Mouse (Mus musculus): ENCODE measurements around the gene Epb41l3. TPM values are rescaled to one million over a fixed set of nuclear protein-coding genes. Genes with fewer than 3 reads are reported as not detected.

Epb41l3 gene
- total RNA-seq (2021): 12.0 and 16.3 TPM in 2 replicates
- long read RNA-seq, partial matches to known transcripts: 1 of 11 reads
- long read RNA-seq, other reads (novel, unspliced or antisense): 8 of 11 reads

DNA sequence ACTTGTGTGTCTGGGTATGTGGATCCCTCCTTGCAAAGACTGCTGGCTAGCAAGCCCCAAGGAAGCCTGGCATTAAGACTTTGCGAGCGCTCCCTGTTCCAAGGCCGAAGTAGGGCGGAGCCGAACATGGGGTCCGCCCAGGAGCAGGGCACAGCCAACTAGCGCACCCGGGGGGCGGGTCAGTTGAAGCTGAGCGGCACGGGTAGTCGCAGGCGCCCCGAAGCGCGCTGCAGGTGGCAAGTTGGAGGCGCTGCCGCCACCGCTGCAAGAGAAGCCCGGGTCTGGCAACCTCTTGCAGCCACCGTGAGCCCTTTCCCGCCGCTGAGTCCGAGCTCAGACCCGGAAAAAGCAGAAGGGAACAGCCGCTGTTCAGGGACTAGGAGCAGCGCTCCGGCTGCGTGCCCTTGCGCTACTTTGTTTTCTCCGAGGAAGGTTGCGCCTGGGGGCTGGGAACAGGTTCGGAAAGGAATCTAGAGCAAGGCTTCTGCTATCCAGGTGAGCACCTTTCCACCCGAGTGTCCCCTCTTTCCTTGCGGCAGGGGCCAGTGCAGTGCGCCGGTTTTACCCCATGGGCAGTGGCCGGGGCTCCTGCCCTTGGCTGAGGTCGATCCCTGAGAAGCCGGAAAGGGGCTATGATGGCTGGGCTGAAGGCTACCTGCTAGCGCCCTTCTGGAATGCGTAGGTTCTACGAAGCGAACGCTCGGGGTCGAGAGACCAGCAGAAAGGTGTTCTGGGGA lies at the start of gene Epb41l3:
TSS of gene Epb41l3 (plus strand) at position 183 of the 737 bp plus-strand sequence.
- DNase-seq: peak; percentile 84

DNA sequence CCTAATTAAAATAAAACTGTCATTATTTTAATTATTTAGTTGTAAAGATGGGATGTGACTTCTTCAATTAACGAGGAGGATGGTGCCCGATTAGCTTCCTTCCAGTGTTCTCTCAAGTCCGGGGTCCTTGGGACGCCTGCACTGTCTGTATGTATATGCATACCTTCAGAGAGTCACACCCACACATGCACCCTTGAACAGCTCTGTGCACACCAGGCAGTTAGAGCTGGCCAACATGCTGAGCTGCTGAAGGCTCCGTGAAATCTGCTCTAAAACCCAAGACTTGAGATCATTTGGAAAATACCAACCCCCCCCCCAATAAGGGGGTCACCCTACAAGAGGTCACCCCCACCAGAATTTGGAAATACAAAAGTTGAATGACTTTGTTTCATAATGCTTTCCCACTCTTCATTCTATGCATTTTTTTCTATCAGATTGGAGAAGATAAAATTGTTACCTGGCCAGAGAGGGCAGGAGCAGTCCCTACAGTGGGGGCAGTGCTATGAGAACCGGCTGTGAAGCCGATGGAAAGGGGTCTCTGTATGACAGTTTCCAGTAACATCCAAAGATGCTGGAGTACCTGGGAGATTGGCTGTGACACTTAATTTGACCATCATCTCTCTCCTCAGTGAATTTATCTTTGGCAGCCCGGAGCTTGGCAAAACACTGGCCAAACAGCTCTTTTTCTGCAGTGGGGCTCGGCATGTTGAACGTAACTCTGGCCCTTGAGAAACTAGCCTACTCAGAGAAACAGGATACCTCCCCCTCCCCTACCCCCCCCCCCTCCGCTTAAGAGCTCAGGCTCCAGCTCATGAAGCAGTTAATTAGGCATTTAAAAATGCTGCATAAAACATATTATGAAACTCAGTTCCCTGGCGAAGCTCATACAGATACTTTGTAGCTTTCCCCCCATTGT lies 36.5 kb upstream of the Epb41l3 start:
- no peak for DNase-seq

DNA sequence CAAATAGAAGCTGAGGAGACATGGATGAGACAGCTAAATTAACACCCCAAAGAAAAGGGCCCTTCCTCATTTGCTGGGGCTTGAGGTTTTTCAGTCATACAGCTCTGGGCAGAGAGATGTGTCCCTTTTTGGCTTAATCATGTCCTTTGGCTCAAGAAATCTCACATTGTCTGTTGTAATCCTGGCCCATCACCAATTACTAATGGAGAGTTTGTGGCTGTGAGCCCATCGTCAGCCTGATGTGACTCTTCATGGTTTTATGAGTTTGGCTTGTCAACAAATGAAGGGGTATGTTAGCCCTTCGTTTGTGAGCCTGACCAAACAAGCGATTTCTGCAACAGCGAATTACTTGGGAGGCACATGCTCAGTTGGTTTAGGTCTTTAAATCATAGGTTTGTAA lies 34.0 kb upstream of the Epb41l3 start:
- no peak for DNase-seq

DNA sequence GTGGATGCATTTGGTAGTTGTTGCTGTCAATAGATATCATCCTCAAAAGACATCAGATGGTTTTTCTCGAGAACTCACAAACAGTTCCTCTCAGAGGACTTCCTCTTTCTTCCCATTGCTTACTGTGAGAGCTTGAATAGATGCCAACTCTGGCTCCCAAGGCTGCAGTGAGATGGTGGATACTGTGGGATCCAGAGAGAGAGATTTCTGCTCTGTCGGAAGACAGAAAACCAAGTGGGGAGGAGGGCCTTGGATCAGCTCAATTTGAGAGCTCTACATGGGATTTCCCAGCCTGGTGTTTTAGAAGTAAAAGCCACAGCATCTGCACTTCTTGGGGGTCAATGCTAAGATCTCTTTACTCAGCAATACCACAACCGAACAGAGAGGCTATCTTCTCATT lies 26.7 kb upstream of the Epb41l3 start:
- DNase-seq: no peak

DNA sequence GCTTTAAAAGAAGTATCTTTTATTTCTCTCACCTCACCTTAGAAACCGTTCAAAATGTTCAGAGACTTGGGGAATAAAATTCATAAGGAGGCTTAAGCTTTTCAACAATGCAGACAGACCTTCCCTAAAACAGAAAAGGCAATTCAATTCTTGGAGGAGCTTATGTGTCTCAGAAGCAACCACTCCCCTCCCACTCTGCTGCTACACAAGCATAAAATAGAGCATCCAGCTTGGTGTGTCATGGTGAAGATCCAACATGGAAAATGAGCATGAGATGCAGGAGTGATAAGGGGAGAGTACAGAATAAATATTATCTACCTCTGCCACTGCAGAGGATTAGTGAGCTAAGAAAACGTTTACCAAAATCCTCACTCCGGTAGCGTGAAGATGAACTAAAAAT lies 21.5 kb upstream of the Epb41l3 start:
- no peak for DNase-seq

DNA sequence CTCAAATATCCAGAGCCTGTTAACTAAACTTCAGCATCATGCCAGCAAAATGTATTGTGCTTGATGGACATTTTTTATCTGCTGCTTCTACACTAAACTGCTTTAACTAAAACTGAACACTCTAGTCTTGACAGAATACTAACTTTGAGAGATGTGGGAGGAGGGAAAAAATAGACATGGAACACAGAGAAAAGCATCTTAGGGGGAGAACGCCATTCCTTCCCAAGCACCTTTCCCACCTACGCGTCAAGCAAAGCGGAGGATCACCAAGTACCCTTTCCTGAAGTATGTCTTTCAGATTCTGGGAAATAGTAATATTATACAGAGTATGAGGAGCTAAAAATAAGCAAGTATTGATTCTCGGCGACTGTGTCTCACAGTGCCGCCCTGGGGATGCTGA lies 15.7 kb upstream of the Epb41l3 start:
- DNase-seq: no peak

DNA sequence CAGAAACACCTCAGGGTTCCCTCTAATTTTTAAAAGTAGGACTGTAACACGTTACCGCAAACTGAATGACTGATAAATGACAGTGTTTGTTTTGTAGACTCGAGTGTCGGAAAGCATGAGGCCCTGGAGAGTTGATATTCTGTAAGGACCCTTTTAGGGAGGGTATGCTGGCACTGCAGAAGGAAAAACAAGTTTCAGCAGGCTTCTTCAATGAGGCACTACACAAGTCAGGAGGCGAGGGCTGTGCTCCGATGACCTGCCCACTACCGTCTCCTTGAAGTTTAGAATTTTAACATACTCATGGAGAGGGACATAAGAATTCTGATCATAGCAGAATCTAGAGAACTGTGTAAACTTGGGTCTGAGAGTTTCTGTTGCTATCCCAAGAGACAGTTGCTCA lies 15.1 kb upstream of the Epb41l3 start:
- no peak for DNase-seq

DNA sequence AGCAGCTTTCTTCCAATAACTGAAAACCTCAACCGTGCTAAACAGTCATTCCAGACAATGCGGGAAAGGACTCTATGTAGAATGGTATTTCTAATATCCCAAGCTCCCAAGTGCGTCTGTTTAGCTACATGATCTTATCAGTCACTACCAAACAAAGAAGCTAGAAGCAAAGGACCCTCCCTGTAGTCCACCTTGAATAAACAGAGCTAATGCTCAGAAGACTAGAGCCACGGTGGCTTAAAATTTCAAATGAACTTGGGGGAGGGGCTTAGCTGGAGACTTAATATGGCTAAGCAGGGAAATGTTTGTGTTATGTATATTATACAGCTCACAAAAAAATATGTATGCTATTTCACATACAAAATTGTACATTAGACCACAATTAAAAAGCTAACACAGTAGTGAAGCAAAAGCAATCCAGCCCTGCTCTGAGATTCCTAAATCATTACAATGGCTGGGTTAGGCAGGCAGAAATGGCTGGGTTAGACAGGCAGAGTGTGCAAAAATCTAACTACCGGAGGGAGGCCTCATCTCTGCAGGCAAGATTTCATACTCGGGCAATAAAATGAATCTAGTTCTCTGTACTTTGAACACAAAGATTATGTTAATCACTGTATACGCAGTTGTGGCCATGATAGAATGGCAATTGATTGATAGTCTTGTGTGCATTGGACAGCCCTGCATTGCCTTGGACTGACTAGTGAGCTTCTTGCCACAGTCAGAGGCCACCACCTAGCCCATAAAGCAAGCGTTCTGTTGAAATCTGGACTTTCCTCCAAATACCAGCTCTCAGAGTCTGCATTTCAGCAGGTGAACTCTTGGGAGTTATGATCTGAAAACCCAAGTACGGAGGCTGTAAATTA lies 13.4 kb upstream of the Epb41l3 start:
- no peak for DNase-seq

DNA sequence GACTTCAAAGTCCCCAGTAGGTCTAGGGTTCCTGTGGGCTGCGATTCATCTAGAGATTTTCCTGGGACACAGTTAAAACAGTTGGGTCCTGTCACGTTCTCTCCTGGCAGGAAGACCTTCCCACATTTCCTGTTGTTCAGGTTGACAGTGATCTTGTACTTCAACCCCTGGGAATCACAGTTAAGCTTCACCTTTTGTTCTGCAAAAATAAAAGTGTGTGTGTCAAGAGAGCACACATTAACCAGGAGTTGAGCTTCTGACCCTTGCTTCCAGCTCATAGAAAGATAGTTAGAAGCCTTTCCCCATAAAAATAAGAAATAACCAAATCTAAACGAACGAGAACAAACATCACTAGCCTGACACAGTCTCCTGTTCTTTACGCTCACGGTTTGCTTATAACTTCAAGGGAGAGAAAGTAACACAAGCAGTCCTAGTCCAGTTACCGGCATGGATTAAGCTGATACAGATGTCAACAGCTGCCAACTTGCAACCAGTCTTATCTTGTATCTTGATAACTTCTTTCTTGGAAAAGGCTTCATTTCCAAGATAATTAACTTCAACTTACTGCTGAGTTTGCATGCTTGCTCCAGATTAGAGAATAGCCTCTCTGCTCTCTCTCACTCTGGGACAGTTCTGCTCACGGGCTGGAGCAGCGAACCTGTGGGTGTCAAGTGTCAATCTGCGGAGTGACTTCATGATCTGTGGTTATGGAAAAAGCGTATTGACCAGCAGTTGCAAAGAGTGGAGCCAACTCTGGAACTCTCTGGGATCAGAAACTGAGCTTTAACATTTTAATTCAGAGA lies 7.3 kb upstream of the Epb41l3 start:
- no peak for DNase-seq

DNA sequence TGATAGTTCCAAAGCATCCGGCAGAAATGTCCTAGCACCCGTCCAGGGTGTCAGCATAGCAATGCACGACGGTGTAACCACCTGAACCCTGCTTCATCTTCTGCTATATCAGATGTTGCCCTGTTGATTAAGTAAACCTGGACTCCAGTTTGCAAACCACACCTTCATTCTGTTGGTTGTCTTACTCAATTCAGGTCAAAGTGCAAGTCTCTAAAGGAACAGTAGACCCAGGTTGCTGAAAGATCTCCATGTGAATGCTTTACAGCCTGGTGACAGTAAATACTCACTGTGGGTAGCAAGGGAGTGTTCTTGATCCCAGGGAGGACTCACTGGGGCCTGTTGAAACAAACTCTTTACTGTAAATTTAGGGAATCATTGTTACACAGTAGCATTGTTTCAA lies 1.4 kb upstream of the Epb41l3 start:
- DNase-seq: no peak

DNA sequence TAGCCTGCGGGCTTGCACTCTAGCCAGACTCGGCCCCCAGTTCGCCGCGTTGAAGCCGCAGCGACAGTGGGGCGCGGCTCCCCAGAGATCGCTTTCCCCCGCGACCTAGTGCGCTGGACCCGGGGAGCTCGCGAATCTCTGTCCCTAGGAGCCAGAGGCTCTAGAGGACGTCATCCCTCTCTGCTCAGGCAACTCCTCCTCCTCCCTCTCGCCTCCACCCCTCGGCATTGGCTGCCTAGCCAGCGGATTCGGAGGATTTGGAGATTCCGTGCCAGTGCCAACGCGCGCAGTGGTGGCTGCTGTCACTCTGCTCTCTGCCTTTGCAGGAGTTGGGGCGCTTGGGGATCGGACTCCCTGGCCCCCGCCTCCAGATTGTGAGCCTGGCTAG lies 749 bp downstream of the Epb41l3 start:
- DNase-seq: peak; percentile 71

DNA sequence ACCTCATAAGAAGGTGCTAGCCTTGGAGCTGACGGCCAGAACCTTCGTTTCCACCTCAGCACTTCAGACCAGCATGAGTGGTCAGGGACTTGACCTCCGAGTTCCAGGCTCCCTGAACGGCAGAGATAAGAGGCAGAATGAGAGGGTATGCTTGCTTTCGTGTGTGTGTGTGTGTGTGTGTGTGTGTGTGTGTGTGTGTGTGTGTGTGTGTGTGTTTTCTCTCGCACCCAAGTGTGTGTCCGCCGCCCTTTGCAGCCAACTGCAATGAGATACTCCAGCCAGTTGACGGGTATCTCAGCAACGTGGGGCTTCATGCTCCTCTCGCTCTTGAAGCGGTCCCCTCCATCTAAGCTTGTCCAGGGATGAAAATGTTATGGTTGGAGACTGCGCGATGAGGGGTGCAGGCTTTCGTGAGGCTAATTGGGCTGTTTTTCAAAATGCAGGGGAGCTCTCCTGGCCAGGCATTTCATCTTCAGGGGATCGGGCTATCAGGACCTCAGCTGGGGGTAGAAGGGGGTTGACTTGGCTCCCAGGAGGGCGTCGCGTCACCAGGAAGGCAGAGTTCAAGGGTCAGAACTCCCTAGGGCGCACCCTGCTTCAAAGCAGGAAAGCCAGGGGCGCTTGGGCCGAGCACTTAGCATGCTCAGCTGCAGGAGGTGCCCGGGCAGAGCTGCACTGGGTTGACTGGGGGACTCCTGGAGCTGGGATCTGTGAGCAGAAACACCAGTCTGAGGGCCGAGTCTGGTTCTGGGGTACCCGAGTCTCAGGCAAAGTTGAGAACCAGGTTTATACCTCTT lies 1.5 kb downstream of the Epb41l3 start:
- no peak for DNase-seq

DNA sequence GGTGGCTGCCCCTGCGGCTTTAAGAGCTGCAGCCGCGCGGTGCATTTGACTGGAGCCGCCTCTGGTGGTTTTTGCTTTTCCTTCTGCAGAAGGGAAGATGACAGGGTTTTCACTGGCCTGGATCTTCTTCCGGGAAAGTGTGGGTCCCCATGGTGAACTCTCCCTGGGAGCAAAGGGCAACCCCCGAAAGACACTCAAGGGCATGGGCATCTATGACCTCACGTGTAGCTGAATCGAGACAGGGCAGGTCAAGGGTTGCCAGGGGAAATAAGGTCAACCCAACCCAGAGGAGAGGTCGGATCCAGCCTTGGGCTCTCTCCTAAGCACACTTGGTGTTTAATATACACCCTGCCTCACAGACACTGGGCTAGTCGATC lies 2.0 kb downstream of the Epb41l3 start:
- DNase-seq: no peak

DNA sequence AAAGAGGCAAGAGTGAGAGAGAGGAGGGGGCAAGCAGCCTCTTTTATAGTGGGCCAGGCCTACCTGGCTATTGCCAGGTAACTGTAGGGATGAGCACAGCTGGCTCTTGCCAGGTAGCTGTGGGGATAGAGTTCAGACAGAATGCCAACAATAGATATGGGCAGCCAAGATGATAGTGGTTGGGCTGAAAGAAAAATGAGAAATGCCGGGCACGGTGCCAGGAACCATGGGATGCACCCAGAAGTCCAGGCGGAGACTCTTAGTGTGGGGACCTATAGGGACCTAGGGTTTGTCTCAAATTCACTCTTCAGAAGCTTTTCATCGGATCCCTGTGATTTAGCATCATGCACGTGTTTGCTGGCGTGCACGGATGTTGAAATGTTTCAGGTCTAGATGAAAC lies 6.8 kb downstream of the Epb41l3 start:
- DNase-seq: no peak

DNA sequence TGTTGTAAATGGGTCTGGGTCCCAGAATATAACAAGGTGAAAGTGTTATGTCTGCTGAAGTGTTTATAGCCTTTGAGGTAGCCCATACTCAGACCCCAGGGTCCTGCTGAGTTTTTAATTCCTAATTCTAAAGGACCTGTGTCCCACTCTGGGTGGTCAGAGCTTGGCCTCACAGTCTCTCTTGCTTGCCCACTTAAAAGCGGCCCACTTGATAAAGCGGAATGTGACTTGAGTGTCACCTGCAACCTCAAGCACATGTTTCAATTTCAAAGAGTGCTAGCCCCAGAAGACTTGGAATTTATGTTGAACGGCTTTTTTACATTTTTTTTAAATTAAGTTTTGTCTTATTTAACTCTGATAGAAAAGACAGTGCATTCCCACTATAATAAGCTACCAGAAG lies 16.1 kb downstream of the Epb41l3 start:
- no peak for DNase-seq

DNA sequence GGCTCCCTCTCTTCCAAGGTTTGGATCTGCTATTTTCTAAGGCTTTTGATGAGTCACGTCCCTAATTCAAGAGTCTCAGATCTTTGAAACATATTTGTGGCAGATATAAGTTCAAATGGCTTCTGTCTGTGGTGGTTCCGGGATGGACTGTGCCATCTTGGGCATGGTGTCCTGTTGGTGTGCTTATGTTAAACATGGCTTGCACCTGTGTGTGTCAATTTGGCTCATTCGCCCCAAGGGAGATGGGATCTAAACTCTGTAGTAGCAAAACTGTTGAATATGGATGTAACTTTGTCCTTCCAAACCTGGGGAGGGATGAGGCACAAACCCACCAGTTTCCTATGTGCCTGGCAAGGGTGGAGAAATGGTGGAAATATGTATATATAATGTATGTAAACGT lies 21.6 kb downstream of the Epb41l3 start:
- DNase-seq: no peak

DNA sequence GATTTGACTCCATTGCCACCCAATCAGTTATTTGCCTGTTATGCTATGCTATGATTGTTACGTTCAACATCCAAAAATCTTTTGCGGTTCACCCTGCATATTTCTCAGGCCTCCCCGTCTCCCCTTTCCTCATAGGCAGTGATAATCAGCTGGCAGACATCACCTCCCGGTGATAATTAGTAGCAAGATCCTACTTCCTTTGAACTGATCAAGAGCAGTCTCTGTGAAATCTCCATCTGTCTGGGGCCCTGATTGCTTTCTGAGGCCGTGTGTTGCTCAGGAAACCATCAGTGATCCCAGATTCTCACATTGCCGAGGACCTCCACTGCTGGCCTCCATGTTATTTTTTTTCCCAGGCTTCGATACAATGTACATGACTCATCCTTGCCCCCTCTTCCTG lies 22.5 kb downstream of the Epb41l3 start:
- DNase-seq: no peak

DNA sequence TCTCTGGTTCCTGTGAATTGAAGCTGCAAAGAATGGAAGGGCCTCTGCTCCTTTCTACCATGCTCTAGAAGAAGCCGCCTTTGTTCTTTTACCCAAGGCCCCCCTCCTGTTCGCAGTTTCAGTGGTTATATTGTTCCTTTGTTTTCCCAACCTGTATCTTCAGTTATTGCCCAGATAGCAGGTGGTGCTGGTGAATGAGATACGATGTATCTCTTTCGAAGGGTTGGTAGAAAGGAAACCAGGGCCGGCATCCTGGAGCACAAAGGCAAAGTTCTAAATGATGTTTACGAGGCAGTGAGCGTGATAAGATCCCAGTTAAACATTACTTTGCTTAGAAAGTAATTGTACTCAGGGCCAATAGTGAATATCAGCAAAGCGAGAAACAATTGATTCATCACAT lies 27.8 kb downstream of the Epb41l3 start:
- no peak for DNase-seq

DNA sequence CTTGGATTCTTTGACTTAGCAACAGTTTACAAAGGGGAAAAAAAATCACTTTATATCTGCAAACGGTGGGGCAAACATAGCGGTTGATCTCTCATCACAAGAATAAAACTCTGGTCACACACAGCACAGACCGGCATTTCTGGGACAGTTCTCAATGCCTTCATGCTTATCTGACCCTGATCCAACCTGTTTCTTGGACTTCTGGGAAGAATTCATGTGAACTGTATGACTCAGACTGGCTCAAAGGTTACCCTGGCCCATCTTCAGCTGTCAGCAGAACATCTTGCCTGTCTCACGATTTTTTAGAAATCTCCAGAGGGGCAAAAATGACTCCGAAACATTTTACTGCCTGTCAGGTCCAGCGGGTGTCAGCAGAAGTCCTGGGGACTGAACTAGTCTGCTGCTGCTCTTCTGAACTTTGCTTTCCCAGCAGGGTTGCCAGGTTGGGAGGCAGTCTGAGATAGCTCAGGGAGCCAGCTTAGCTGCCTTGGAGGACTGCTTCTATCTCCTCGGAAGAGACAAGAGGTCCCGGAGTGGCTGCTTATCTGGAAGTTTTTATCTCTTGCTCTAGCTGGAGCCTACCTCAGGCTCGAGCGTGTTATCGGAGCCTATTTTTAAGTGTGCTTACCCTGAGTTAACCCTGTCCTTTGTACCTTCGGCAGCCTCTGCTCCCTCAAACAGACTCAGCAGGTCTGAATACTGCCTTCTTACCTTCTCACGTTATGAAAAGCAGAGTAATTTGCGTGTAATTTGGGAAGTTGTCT lies 29.7 kb downstream of the Epb41l3 start:
- no peak for DNase-seq

DNA sequence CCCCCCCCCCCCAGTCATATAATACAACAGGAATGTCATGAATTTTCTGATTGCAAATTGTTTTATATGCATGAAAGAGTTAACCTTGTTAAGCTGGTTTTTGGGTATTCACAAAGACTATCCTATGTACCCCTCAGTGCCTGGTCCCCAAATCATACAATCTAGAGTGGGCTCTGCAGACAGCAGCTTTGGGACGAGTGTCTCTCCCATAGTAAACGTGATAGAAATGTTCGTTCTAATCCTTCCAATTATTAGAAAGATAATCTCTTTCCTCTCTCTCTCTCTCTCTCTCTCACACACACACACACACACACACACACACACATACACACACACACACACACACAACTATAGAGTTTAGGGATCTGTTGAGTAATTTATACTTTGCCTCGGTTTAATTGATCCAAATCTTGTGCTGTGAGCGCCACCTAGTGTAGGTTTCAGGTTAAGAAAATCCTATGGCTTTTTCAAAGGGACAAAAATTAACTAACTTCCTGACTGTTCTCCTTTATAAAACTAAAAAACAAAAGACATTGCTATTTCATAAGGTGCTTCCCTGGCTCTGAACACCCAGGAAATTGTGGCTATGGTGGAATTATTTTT lies 30.4 kb downstream of the Epb41l3 start:
- peak; percentile 18 for DNase-seq

All from adrenal gland, postnatal 25 days (tissue).